ENCODE assay signal across 25 mouse cellular contexts in genomic region chrX:131422178-131422577, GRCm38 (mm10).
"Had no signal": no experiment of that assay in that cellular context is flagged by ENCODE, and none has a peak within 500 bp of the region (broad histone marks: within the 10 kb centered on the region; RNA-seq: fewer than 3 reads in every experiment).

No protein-coding gene starts in this region.

- H3K9me3 ChIP-seq: embryonic facial prominence, embryonic 10.5 days; embryonic facial prominence, embryonic 12.5 days; embryonic facial prominence, embryonic 13.5 days; embryonic facial prominence, embryonic 15.5 days; forebrain, embryonic 10.5 days; forebrain, embryonic 12.5 days; forebrain, embryonic 13.5 days; forebrain, embryonic 15.5 days had no signal

- H3K36me3 ChIP-seq: embryonic facial prominence, embryonic 10.5 days; embryonic facial prominence, embryonic 12.5 days; embryonic facial prominence, embryonic 13.5 days; embryonic facial prominence, embryonic 15.5 days; forebrain, embryonic 10.5 days; forebrain, embryonic 12.5 days; forebrain, embryonic 15.5 days had no signal

- H3K27me3 ChIP-seq: embryonic facial prominence, embryonic 12.5 days; embryonic facial prominence, embryonic 15.5 days; forebrain, embryonic 12.5 days; forebrain, embryonic 13.5 days; forebrain, embryonic 15.5 days had no signal

- H3K9ac ChIP-seq: embryonic facial prominence, embryonic 12.5 days; embryonic facial prominence, embryonic 13.5 days; embryonic facial prominence, embryonic 15.5 days; forebrain, embryonic 12.5 days; forebrain, embryonic 13.5 days; forebrain, embryonic 15.5 days; forebrain, postnatal 0 days had no signal

- H3K4me3 ChIP-seq: embryonic facial prominence, embryonic 10.5 days; embryonic facial prominence, embryonic 12.5 days; embryonic facial prominence, embryonic 13.5 days; embryonic facial prominence, embryonic 15.5 days; erythroblast, embryonic 14.5 days; forebrain, embryonic 10.5 days; forebrain, embryonic 12.5 days; forebrain, embryonic 13.5 days; forebrain, embryonic 15.5 days; gastrocnemius, adult 2 months; heart, adult 2 months had no signal

- DNase-seq: cerebellum, adult 9-10 months; cerebellum, adult 9-11 months; cerebellum, postnatal 10 days; cerebellum, postnatal 14 days; cerebellum, postnatal 25 days; cerebellum, postnatal 36 days; embryo, embryonic 11 days; forebrain, postnatal 0 days; gastrocnemius, adult 2 months; gastrocnemius, postnatal 10 days; gastrocnemius, postnatal 14 days; gastrocnemius, postnatal 25 days; gastrocnemius, postnatal 36 days; heart, adult 11 months; heart, adult 18-20 months; heart, adult 2 months had no signal

- H3K4me1 ChIP-seq: embryonic facial prominence, embryonic 10.5 days; embryonic facial prominence, embryonic 12.5 days; embryonic facial prominence, embryonic 13.5 days; embryonic facial prominence, embryonic 15.5 days; forebrain, embryonic 10.5 days; forebrain, embryonic 12.5 days; forebrain, embryonic 13.5 days; forebrain, embryonic 15.5 days had no signal

- H3K27ac ChIP-seq: embryonic facial prominence, embryonic 10.5 days; embryonic facial prominence, embryonic 12.5 days; embryonic facial prominence, embryonic 13.5 days; embryonic facial prominence, embryonic 15.5 days; forebrain, embryonic 10.5 days; forebrain, embryonic 12.5 days; forebrain, embryonic 13.5 days; forebrain, embryonic 15.5 days; gastrocnemius, adult 2 months; heart, adult 2 months had no signal
